Mouse (Mus musculus) embryo, embryonic 11.5 days (tissue): Measurements from ENCODE around the gene Pik3ip1.

ENCODE experiments used
- DNase-seq: peaks from one replicate; pipeline ENCODE4 v3.0.0-alpha.2; 2012; ENCODE audit warnings: low read depth, low spot score

Pik3ip1 gene

GRCm38 (mm10) chr11:3302792-3303191 is 27.4 kb upstream of the Pik3ip1 start:
- no peak for DNase-seq

GRCm38 (mm10) chr11:3305821-3306220 is 24.4 kb upstream of the Pik3ip1 start:
- no peak for DNase-seq

GRCm38 (mm10) chr11:3307875-3308274 is 22.3 kb upstream of the Pik3ip1 start:
- DNase-seq: no peak

GRCm38 (mm10) chr11:3309884-3310283 is 20.3 kb upstream of the Pik3ip1 start:
- DNase-seq: no peak

GRCm38 (mm10) chr11:3310789-3311585 is 19.2 kb upstream of the Pik3ip1 start:
- no peak for DNase-seq

- DNase-seq: no peak
Observed at GRCm38 (mm10) chr11:3311586-3312347, 18.4 kb upstream of the Pik3ip1 start.

- no peak for DNase-seq
Observed at GRCm38 (mm10) chr11:3313294-3313693, 16.9 kb upstream of the Pik3ip1 start.

- DNase-seq: peak; percentile 35
Observed at GRCm38 (mm10) chr11:3314148-3314547, 16.1 kb upstream of the Pik3ip1 start.

- no peak for DNase-seq
Observed at GRCm38 (mm10) chr11:3318286-3318685, 11.9 kb upstream of the Pik3ip1 start.

- DNase-seq: no peak
Observed at GRCm38 (mm10) chr11:3328271-3328670, 1.9 kb upstream of the Pik3ip1 start.

GRCm38 (mm10) chr11:3328806-3329775 is 1.1 kb upstream of the Pik3ip1 start:
- DNase-seq: no peak

- no peak for DNase-seq
Observed at GRCm38 (mm10) chr11:3330566-3330965, 365 bp downstream of the Pik3ip1 start.

GRCm38 (mm10) chr11:3330991-3331750 is 970 bp downstream of the Pik3ip1 start:
- DNase-seq: no peak

- peak; percentile 90 for DNase-seq
Observed at GRCm38 (mm10) chr11:3331756-3332642, 1.8 kb downstream of the Pik3ip1 start.

GRCm38 (mm10) chr11:3333111-3333695 is 3.0 kb downstream of the Pik3ip1 start:
- no peak for DNase-seq

GRCm38 (mm10) chr11:3334141-3334710 is 4.0 kb downstream of the Pik3ip1 start:
- no peak for DNase-seq

- no peak for DNase-seq
Observed at GRCm38 (mm10) chr11:3334711-3335316, 4.6 kb downstream of the Pik3ip1 start.

- DNase-seq: no peak
Observed at GRCm38 (mm10) chr11:3335651-3336216, 5.5 kb downstream of the Pik3ip1 start.
